Mouse (Mus musculus) stomach, embryonic 14.5 days (tissue): Measurements from ENCODE around the gene Xab2. TPM values are rescaled to one million over a fixed set of nuclear protein-coding genes. Genes with fewer than 3 reads are reported as not detected.

Experiments
- ATAC-seq: fragments of 200-750 bp; cut with Nextera tagmentation; 2 replicates; pipeline ENCODE4 v1.8.0; 2017; ENCODE audit warnings: low read depth, moderate TSS enrichment; ENCODE audit not compliant: insufficient number of reproducible peaks, insufficient read depth, low FRiP score
- H3K27ac ChIP-seq: fragments of 300-500 bp; sonication (generic); 2 replicates; pipeline ENCODE4 v1.5.1; 2014; ENCODE audit warnings: mild to moderate bottlenecking, low read length, moderate library complexity, mixed read lengths
- H3K27me3 ChIP-seq: fragments of 300-500 bp; sonication (generic); 2 replicates; pipeline ENCODE4 v1.6.1; 2014; ENCODE audit warnings: low read length, control low read depth, mixed read lengths; ENCODE audit not compliant: control insufficient read depth, insufficient read depth
- H3K36me3 ChIP-seq: fragments of 300-500 bp; sonication (generic); 2 replicates; pipeline ENCODE4 v1.6.1; 2014; ENCODE audit warnings: mild to moderate bottlenecking, control low read depth, low read length, moderate library complexity, mixed read lengths; ENCODE audit not compliant: control insufficient read depth, insufficient read depth
- H3K4me1 ChIP-seq: fragments of 300-500 bp; sonication (generic); 2 replicates; pipeline ENCODE4 v1.6.1; 2014; ENCODE audit warnings: low read length, control low read depth, mixed read lengths; ENCODE audit not compliant: control insufficient read depth, insufficient read depth
- H3K4me2 ChIP-seq: fragments of 300-500 bp; sonication (generic); replicated peaks from 2 replicates; pipeline ENCODE4 v1.6.1; 2014; ENCODE audit warnings: low read depth, low read length, control low read depth
- H3K4me3 ChIP-seq: fragments of 300-500 bp; sonication (generic); 2 replicates; pipeline ENCODE4 v1.5.1; 2014; ENCODE audit warnings: low read depth, low read length, control low read depth
- H3K9ac ChIP-seq: fragments of 300-500 bp; sonication (generic); replicated peaks from 2 replicates; pipeline ENCODE4 v1.6.1; 2014; ENCODE audit warnings: low read depth, mild to moderate bottlenecking, control low read depth, low read length, moderate library complexity, mixed read lengths
- H3K9me3 ChIP-seq: fragments of 300-500 bp; sonication (generic); 2 replicates; pipeline ENCODE4 v1.6.1; 2016; ENCODE audit warnings: low read depth, low read length, control low read depth; ENCODE audit not compliant: control insufficient read depth
- WGBS: fragments of 180-500 bp; shearing (Covaris S2); extraction: QIAGEN DNeasy Blood & Tissue Kit; methylation state at CpG from one replicate; pipeline ENCODE4 v1.1.7; 2014; 5-methylcytosine and 5-hydroxymethylcytosine counted together
- polyA plus RNA-seq: library from polyadenylated mRNA; unstranded; fragments of >200 nt; fragmentation: Nextera tagmentation; extraction: Ambion mirVana; gene quantifications from 2 replicates; pipeline ENCODE4 v1.2.1, GENCODE M21; 2014

Gene Xab2
- polyA plus RNA-seq, 1 experiment from 2014 or later = 49.7 TPM

DNA sequence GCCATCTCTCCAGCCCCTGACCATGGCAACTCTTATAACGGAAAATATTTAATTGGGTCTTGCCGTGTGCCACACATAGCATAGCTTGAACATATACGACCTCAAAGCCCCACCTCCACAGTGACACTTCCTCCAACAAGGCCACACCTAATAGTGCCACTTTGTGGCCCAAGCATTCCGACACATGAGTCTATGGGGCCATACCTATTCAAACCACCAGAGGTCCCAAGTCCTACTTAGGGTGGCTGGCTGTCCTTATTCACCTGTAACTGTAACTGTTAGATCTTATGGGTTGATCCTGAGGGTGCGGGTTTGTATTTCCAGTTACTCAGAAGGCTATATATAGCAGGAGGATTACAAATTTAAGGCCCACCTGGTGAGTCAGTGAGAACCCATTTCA, 6.9 kb upstream of the Xab2 start:
- Histone ChIP-seq H3K4me3 (no peak overlapping the region), H3K9ac (no peak overlapping the region), H3K4me2 (no peak overlapping the region), H3K27me3 (no peaks in the 10 kb centered on the region), H3K27ac (no peak overlapping the region), H3K9me3 (no peaks in the 10 kb centered on the region), H3K36me3 (no peaks in the 10 kb centered on the region), H3K4me1 (no peaks in the 10 kb centered on the region)
- ATAC-seq = no peak
- WGBS = 26% methylated on average over 5 of the region's 5 CpGs

DNA sequence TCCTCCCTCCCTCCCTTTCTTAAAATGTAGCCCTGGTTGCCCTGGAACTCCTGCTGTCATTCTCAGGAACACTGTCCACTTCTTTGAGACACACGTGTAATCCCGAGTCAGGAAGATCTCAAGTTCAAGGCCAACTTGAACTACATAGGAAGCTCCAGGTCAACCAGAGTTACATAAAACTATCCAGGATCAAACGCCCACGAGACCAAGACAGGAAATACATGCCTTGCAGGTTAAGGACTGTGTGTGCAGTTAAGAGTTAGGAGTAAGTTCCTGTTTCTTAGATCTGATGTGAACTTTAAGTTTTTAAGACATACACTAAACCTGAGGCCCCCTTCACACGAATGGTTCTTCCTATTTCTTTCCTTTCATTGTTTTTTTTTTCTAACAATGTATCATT, 5.9 kb upstream of the Xab2 start:
- no peaks in the 10 kb centered on the region; the same call in 1 of the 2 replicates for H3K36me3 ChIP-seq
- no peak overlapping the region for H3K4me2 ChIP-seq
- H3K9ac ChIP-seq = no peak overlapping the region
- no peak overlapping the region for H3K4me3 ChIP-seq
- no peak for ATAC-seq
- no peaks in the 10 kb centered on the region; the same call in 1 of the 2 replicates for H3K4me1 ChIP-seq
- no peaks in the 10 kb centered on the region for H3K27me3 ChIP-seq
- H3K9me3 ChIP-seq = no peaks in the 10 kb centered on the region
- no peak overlapping the region for H3K27ac ChIP-seq
- WGBS = 56% methylated on average over 5 of the region's 5 CpGs

- no peak for ATAC-seq
- H3K36me3 ChIP-seq = no peaks in the 10 kb centered on the region; the same call in 1 of the 2 replicates
- 60% methylated on average over 1 of the region's 1 CpGs for WGBS
Observed at GRCm38 (mm10) chr8:3625445-3625844, 4.3 kb upstream of the Xab2 start, which contains the start of gene Pcp2. Gene Pcp2 (minus strand): TSS chr8:3625545.

GRCm38 (mm10) chr8:3622119-3622518, 1.0 kb upstream of the Xab2 start:
- peak overlapping the region; percentile 41; the same call in 1 of the 2 replicates for H3K9ac ChIP-seq
- ATAC-seq = no peak

More at GRCm38 (mm10) chr8:3625445-3625844, 4.3 kb upstream of the Xab2 start, which contains the start of gene Pcp2:
- Histone ChIP-seq H3K27me3 (no peaks in the 10 kb centered on the region), H3K9me3 (no peaks in the 10 kb centered on the region), H3K4me2 (no peak within 1 kb of the TSS), H3K9ac (no peak within 1 kb of the TSS), H3K4me1 (peaks cover under 1% of the 10 kb centered on the region; the same call in 1 of the 2 replicates), H3K27ac (no peak within 1 kb of the TSS), H3K4me3 (no peak within 1 kb of the TSS)

DNA sequence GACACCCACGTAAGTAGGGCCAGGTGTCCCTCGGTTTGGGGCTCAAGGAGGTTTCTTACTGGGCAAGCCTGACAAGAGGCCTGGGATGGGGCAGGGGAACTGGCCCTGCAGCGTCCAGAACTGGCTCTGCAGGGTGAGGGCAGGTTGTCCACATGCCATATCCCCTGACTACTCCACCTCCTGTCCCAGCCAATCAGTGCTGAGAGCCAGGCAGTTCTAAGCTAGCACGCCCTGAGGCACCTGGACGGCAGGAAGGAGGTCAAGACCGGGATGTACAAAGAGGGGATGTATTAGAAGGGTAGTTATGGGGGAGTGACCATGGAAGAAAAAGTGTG, 11.3 kb downstream of the Xab2 start:
- ATAC-seq = no peak
- H3K27ac ChIP-seq = no peak overlapping the region
- no peak overlapping the region for H3K4me2 ChIP-seq
- WGBS = 72% methylated on average over 6 of the region's 6 CpGs
- H3K9ac ChIP-seq = no peak overlapping the region
- peaks cover 55% of the 10 kb centered on the region for H3K36me3 ChIP-seq
- no peak overlapping the region for H3K4me3 ChIP-seq
- H3K4me1 ChIP-seq = no peaks in the 10 kb centered on the region
- H3K27me3 ChIP-seq = no peaks in the 10 kb centered on the region
- no peaks in the 10 kb centered on the region for H3K9me3 ChIP-seq

More at GRCm38 (mm10) chr8:3622119-3622518, 1.0 kb upstream of the Xab2 start:
- WGBS = 61% methylated on average over 8 of the region's 8 CpGs
- H3K27me3 ChIP-seq = no peaks in the 10 kb centered on the region
- no peak overlapping the region for H3K27ac ChIP-seq
- peaks cover 12% of the 10 kb centered on the region for H3K4me1 ChIP-seq
- peaks cover 12% of the 10 kb centered on the region for H3K36me3 ChIP-seq
- no peaks in the 10 kb centered on the region for H3K9me3 ChIP-seq
- peak overlapping the region; percentile 63 for H3K4me2 ChIP-seq
- H3K4me3 ChIP-seq = peak overlapping the region; percentile 83

GRCm38 (mm10) chr8:3609046-3609815, 11.9 kb downstream of the Xab2 start:
- ATAC-seq = no peak

DNA sequence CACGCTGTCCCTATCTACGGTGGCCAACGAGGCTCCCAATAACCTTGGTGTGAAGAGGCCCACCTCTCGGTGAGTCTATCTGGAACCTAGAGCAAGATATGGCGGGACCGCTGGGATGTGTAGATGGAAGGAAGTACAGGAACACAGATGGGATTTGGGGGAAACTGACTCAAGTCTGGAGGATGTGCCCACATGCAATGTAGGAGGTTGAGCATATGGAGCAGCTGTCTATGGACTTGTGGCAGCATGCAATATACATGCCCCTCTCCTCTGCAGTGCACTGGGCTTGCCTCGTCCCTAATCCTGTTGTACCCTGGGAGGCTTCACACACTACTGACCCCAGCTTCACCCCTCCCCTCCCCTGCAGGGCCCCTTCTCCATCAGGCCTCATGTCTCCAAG, 13.3 kb downstream of the Xab2 start:
- Histone ChIP-seq H3K9me3 (no peaks in the 10 kb centered on the region), H3K4me3 (no peak overlapping the region), H3K9ac (no peak overlapping the region), H3K27ac (no peak overlapping the region), H3K36me3 (peaks cover 36% of the 10 kb centered on the region), H3K4me2 (no peak overlapping the region), H3K4me1 (no peaks in the 10 kb centered on the region), H3K27me3 (no peaks in the 10 kb centered on the region)
- no peak for ATAC-seq
- 88% methylated on average over 7 of the region's 7 CpGs for WGBS

More at GRCm38 (mm10) chr8:3609046-3609815, 11.9 kb downstream of the Xab2 start:
- no peak overlapping the region for H3K4me3 ChIP-seq
- no peak overlapping the region for H3K4me2 ChIP-seq
- WGBS = 85% methylated on average over 12 of the region's 12 CpGs
- H3K9ac ChIP-seq = no peak overlapping the region
- H3K9me3 ChIP-seq = no peaks in the 10 kb centered on the region
- no peak overlapping the region for H3K27ac ChIP-seq
- H3K4me1 ChIP-seq = no peaks in the 10 kb centered on the region
- H3K36me3 ChIP-seq = peaks cover 50% of the 10 kb centered on the region
- no peaks in the 10 kb centered on the region for H3K27me3 ChIP-seq

GRCm38 (mm10) chr8:3606593-3606992, 14.5 kb downstream of the Xab2 start:
- no peak overlapping the region for H3K4me3 ChIP-seq
- peaks cover 27% of the 10 kb centered on the region for H3K36me3 ChIP-seq
- H3K9me3 ChIP-seq = no peaks in the 10 kb centered on the region
- H3K9ac ChIP-seq = no peak overlapping the region
- H3K4me2 ChIP-seq = no peak overlapping the region
- H3K4me1 ChIP-seq = no peaks in the 10 kb centered on the region
- no peak overlapping the region for H3K27ac ChIP-seq
- no peaks in the 10 kb centered on the region for H3K27me3 ChIP-seq
- 73% methylated on average over 16 of the region's 16 CpGs for WGBS
- no peak for ATAC-seq
